Mouse (Mus musculus): Measurements from ENCODE around the gene Colca2.

Colca2 gene

GRCm38 (mm10) chr9:51278500-51279381 is at the start of gene Colca2:
Colca2 (minus strand) TSS chr9:51278569.
- DNase-seq (ENCODE audit: low spot score): no peak

GRCm38 (mm10) chr9:51327555-51327903 is 49.2 kb upstream of the Colca2 start:
- DNase-seq (ENCODE audit: low spot score): no peak

DNA sequence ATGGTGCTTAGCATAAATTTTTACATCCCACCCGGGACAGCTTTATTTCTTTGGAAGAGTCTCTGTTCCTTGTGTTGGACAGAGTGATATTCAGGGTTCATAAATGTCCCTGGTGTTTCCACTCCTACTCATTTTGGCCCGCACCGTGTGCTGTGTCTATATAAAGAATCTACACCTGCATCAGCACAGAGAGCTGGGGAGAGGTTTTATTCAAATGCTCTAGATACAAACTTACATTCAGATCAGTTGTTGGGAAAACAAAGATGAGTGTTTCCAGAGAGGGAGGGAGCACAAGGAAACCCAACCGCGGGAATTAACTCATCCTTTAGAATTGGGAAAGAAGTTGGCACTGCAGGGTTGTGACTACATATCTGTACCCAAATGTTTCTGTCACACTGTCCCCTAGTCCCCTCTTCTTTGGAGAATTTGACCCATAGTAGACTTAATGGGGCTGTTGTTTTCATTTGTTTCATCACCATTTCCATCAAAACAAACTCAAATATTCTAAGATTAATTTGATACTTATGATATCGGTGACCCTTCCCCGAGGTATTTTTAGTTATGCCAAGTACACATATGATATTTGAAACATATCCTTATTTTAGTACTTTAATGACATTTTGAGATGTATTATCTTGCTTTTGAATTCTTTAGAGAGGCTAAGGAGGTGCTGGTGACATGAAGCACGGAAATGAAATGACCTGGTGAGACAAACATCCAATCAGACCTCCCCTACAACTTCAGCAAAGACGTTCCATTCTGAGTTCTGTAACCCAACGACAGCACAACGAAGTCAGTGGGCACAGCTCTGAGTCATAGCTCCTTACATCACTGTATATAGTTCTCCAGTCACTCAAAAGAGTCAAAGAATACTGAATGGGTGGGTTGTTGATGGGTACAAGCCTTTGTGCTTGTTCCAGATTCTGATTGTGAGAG is 48.5 kb upstream of the Colca2 start:
- DNase-seq (ENCODE audit: low spot score): no peak

DNA sequence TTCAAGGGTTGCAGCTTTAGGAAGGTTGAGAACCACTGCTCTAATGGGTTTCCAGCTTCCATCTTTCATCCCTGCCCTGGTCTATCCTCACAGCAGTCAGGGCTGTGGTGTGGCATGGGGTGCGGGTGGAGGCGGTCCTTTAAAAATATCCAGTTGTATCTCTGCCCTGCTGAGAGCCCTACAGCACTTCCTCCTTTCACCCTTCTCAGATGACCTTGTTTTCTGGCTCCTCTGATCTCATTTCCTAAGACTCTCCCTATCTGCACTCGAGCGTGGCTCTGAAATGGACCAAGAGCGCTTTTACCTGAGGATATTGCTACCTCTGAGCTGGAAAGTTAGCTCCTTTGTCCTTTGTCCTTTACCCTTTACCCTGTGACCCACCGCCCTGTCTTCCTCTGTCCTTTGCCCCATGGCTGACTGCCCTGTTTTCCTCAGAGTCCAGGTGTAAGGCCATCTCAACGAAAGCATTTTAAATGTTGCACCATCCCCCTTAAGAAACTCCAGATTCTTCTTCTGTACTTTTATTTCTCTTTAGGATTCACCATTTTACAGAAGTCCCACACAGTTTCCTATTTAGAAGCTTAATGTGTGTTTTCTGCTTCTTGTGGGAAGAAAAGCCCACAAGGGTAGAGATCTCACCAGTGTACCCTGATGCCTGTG is 46.2 kb upstream of the Colca2 start:
- DNase-seq (ENCODE audit: low spot score): no peak

DNA sequence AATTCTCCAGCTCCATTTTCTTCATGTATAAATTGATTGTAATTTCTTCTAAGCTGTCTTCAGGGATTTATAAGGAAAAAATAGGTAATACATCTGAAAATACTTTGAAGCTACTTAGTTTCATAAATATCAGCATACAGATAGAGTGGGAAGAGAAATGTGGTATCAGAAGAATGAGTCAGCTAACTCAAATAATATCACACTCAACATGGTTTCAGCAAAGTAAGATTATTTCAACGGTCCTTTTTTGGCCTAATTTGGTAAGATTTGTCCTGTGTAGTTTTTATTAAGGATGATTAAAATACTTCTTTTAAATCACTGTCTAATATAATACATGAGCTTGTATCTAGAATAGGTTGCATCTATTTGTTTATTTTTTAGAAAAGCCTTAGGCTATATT is 41.7 kb upstream of the Colca2 start:
- DNase-seq (ENCODE audit: low spot score): no peak

- DNase-seq (ENCODE audit: low spot score): no peak
Observed at GRCm38 (mm10) chr9:51318246-51318645, 39.9 kb upstream of the Colca2 start.

- no peak for DNase-seq (ENCODE audit: low spot score)
Observed at GRCm38 (mm10) chr9:51317322-51317721, 39.0 kb upstream of the Colca2 start.

GRCm38 (mm10) chr9:51315402-51316063 is 37.2 kb upstream of the Colca2 start:
- DNase-seq (ENCODE audit: low spot score): peak; percentile 32

- DNase-seq (ENCODE audit: low spot score): no peak
Observed at GRCm38 (mm10) chr9:51312554-51313317, 34.4 kb upstream of the Colca2 start.

GRCm38 (mm10) chr9:51310515-51310914 is 32.1 kb upstream of the Colca2 start:
- DNase-seq (ENCODE audit: low spot score): no peak

GRCm38 (mm10) chr9:51306351-51306750 is 28.0 kb upstream of the Colca2 start:
- DNase-seq (ENCODE audit: low spot score): no peak

- no peak for DNase-seq (ENCODE audit: low spot score)
Observed at GRCm38 (mm10) chr9:51305146-51305545, 26.8 kb upstream of the Colca2 start.

DNA sequence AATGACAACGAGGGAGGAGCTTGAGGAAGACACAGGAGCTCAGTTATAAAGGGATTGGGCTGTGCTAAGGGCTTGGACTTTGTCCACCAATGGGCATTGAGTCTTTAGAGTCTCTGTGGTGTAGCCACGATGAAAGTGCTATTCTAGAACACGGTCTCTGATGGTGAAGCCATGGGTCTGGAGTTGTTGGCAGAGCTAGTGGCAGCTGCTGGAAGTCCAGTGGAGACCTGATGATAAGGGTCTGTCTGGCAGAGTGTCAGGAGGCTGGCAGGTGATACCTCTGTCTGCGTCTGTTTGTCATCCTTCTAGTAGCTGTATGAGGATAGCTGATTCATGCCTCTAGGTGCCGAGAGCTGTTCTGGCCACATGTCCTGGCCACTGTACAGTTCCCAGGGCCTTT is 25.6 kb upstream of the Colca2 start:
- no peak for DNase-seq (ENCODE audit: low spot score)

GRCm38 (mm10) chr9:51293541-51293940 is 15.2 kb upstream of the Colca2 start:
- no peak for DNase-seq (ENCODE audit: low spot score)

DNA sequence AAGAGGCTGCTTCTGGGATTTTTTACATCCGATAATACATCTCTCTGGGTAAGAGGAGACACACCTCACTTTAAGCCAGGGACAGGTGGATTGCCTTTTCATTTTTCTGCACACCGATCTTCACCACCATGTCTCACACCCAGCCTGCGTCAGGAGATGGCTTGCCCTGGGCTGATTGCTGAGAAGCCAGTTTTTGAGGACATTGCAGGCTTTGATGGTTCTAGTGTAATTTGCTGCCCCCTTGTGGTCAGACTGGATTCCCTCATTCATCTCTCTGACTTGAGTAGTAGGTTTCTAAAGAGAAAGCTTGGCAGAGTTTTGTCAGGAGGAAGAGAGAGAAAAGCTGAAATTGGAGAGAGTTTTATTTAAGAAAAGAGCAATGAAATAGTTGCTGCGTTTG is 14.3 kb upstream of the Colca2 start:
- peak; percentile 65 for DNase-seq (ENCODE audit: low spot score)

DNA sequence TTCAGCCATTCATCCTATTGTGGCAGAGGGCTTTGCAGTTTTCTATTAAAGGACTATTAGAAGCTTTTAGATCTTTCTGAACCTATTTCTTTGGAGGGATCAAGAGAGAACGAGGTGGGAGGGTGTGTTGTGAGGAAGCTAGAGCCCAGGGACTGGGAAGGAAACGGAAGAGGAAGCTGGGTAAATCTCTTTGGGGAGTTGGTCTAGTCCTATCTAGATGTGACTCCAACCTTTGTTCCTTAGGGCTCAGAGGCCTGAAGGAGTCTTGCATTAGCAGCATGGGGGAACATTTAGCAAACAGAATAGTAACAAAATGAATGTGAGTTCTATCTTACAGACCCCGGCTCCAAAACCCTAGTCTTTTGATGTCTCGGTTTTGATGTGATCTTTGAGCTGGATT is 12.6 kb upstream of the Colca2 start:
- DNase-seq (ENCODE audit: low spot score): no peak

GRCm38 (mm10) chr9:51286079-51286478 is 7.7 kb upstream of the Colca2 start:
- no peak for DNase-seq (ENCODE audit: low spot score)

GRCm38 (mm10) chr9:51277834-51278498 is 403 bp downstream of the Colca2 start:
- no peak for DNase-seq (ENCODE audit: low spot score)

- no peak for DNase-seq (ENCODE audit: low spot score)
Observed at GRCm38 (mm10) chr9:51274678-51275077, 3.7 kb downstream of the Colca2 start.

- DNase-seq (ENCODE audit: low spot score): no peak
Observed at GRCm38 (mm10) chr9:51273581-51274154, 4.7 kb downstream of the Colca2 start.
